Mouse (Mus musculus) CD4-positive naive resting alpha-beta T cell, adult 57 days (primary cell): ENCODE measurements around the gene Tnfrsf22. TPM values are rescaled to one million over a fixed set of nuclear protein-coding genes. Genes with fewer than 3 reads are reported as not detected.

Experiments
- total RNA-seq: library from RNA; stranded (reverse); gene quantifications from one replicate; pipeline ENCODE4 v1.2.4, GENCODE M21; 2023

Gene Tnfrsf22
- total RNA-seq, result 19.1 TPM

DNA sequence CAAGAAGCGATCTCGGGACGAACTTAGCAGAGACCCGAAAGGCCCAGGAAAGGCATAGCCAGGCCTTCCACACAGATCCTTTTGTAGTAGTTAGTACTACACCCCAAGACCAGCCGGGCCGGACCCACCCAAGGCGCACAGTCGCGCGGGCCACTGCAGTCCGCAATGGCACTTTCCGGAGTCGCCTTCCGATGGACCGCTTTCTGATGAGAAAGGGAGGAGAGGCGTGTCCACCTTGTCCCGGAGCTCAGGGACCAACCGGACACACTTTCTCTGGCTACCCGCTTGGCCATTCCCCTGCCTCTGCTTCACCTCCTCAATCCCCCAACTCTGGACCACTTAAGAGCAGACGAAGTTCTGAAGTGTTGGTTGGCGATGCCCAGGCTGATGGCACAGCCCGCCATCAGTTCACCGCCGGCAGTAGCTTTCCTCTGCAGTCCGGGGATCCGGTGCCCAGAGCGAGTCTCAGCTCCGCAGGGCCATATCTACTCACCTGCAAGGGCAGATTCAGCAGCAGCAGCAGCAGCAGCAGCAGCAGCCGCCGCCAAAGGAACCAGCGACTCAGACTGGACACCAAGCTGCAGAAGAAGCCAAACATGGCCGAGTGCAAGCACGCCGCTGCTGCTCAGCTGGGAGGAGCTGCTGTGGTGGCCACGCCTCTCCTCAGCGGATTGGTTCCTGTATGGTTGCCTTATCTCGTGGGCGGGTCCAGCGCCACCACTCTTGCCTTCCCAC is at the start of gene Tnfrsf22:
Gene Tnfrsf22, minus strand, starts transcription at position 628 of the 735 bp plus-strand sequence.

DNA sequence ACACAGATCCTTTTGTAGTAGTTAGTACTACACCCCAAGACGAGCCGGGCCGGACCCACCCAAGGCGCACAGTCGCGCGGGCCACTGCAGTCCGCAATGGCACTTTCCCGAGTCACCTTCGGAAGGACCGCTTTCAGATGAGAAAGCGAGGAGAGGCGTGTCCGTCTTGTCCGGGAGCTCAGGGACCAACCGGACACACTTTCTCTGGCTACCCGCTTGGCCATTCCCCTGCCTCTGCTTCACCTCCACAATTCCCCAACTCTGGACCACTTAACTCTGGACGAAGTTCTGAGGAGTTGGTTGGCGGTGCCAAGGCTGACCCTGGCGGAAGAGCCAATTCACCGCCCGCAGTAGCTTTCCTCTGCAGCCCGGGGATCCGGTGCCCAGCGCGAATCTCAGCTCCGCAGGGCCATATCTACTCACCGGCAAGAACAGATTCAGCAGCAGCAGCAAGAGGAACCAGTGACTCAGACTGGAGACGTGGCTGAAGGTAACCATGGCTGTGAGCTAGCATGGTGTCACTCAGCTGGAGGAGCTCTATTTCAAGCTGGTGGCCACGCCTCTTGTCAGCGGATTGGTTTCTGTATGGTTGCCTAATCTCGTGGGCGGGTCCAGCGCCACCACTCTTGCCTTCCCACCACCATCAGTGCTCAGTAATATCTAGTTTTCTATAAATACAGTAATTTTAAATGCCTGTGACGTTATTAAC is 36.1 kb upstream of the Tnfrsf22 start, which contains the start of gene Tnfrsf23:
Gene Tnfrsf23, minus strand, starts transcription at position 514 of the 709 bp plus-strand sequence.

GRCm38 (mm10) chr7:143628540-143628939 is 20.9 kb downstream of the Tnfrsf22 start, which contains the start of gene Tnfrsf26:
Tnfrsf26 (minus strand) TSS chr7:143628722.

GRCm38 (mm10) chr7:143599428-143600230 is 49.8 kb downstream of the Tnfrsf22 start, which contains the start of gene Cars:
Cars (minus strand) TSS chr7:143600090.

Other genes starting within 250 kb of the Tnfrsf22 start
- gene Cdkn1c, start 188.6 kb downstream of the Tnfrsf22 start, total RNA-seq, result 3.0 TPM
- not detected for gene Slc22a18, start 175.9 kb downstream of the Tnfrsf22 start, total RNA-seq
- gene Phlda2, start 146.5 kb downstream of the Tnfrsf22 start, total RNA-seq, result not detected
- gene Nap1l4, start 100.6 kb downstream of the Tnfrsf22 start, total RNA-seq, result 245 TPM
- 65.7 TPM for gene Cars, start 49.6 kb downstream of the Tnfrsf22 start, total RNA-seq
- 29.8 TPM for gene Tnfrsf26, start 20.9 kb downstream of the Tnfrsf22 start, total RNA-seq
- gene Tnfrsf23, start 36.2 kb upstream of the Tnfrsf22 start, total RNA-seq, result 4.3 TPM
- gene Osbpl5, start 107.3 kb upstream of the Tnfrsf22 start, total RNA-seq, result 32.5 TPM
- gene Mrgprg, start 117.3 kb upstream of the Tnfrsf22 start, total RNA-seq, result not detected
- gene Mrgpre, start 134.8 kb upstream of the Tnfrsf22 start, total RNA-seq, result 1.1 TPM
- 16.5 TPM for gene Nadsyn1, start 173.2 kb upstream of the Tnfrsf22 start, total RNA-seq
- gene Dhcr7, start 173.5 kb upstream of the Tnfrsf22 start, total RNA-seq, result 30.3 TPM
- not detected for gene Gm498, start 217.2 kb upstream of the Tnfrsf22 start, total RNA-seq